Mouse (Mus musculus) CH12.LX (cell line): Measurements from ENCODE around the gene Exoc2. TPM values are rescaled to one million over a fixed set of nuclear protein-coding genes. Genes with fewer than 3 reads are reported as not detected.

Source experiments
- DNase-seq: peaks from one replicate; pipeline ENCODE4 v3.0.0-alpha.2; 2013; ENCODE audit errors: extremely low read depth
- H3K27ac ChIP-seq: 2 replicates; pipeline ENCODE4 v1.5.1; 2012; ENCODE audit warnings: low read depth, mild to moderate bottlenecking, control low read depth, moderate library complexity; ENCODE audit not compliant: insufficient read depth
- H3K27me3 ChIP-seq: replicated peaks from 2 replicates; pipeline ENCODE3; 2012; ENCODE audit warnings: inconsistent platforms
- H3K36me3 ChIP-seq, 2 experiments: replicated peaks in 1 of 2; 2 replicates each; pipeline versions ENCODE3 to v1.6.1; 2012; ENCODE audit warnings: inconsistent platforms in 1 of 2, low read length in 1 of 2, mild to moderate bottlenecking in 1 of 2, mixed read lengths in 1 of 2, moderate library complexity in 1 of 2; ENCODE audit not compliant: control insufficient read depth in 1 of 2, insufficient read depth in 1 of 2
- H3K4me1 ChIP-seq, 2 experiments: 2 replicates each; pipeline ENCODE4 v1.6.1; 2012; ENCODE audit warnings: inconsistent platforms in 1 of 2, moderate library complexity in 1 of 2; ENCODE audit not compliant: insufficient read depth in 2 of 2, control insufficient read depth in 1 of 2
- H3K4me2 ChIP-seq: 2 replicates; pipeline ENCODE4 v1.6.1; 2012; ENCODE audit warnings: low read depth, mild to moderate bottlenecking, control low read depth; ENCODE audit not compliant: poor library complexity, insufficient read depth, severe bottlenecking
- H3K4me3 ChIP-seq, 3 experiments: fragments of 150-350 bp in 1 of 3; sonication (generic) in 1 of 3; replicated peaks in 1 of 3; 2 replicates each; pipeline versions ENCODE3 to v1.5.1; 2011 to 2012; ENCODE audit warnings: low read depth in 2 of 3, low read length in 2 of 3, mild to moderate bottlenecking in 2 of 3, moderate library complexity in 2 of 3, control low read depth in 1 of 3, improper control_type of control experiment in 1 of 3, inconsistent platforms in 1 of 3, mixed read lengths in 1 of 3; ENCODE audit not compliant: poor library complexity in 1 of 3
- H3K79me2 ChIP-seq: replicated peaks from 2 replicates; pipeline ENCODE4 v1.6.1; 2012; ENCODE audit warnings: mild to moderate bottlenecking, moderate library complexity; ENCODE audit not compliant: control insufficient read depth, poor library complexity, insufficient read depth, severe bottlenecking; ENCODE audit errors: extremely low read depth
- H3K9ac ChIP-seq: 2 replicates; pipeline ENCODE4 v1.6.1; 2012; ENCODE audit warnings: low read depth, mild to moderate bottlenecking, control low read depth, moderate library complexity; ENCODE audit not compliant: insufficient read depth
- H3K9me3 ChIP-seq: replicated peaks from 2 replicates; pipeline ENCODE3; 2012; ENCODE audit warnings: low read length, inconsistent platforms, mixed read lengths
- CHD1 ChIP-seq: IDR thresholded peaks from 2 replicates; pipeline ENCODE4 v1.6.1; 2012; ENCODE audit warnings: low read depth, low read length, improper control_type of control experiment, inconsistent platforms
- CHD2 ChIP-seq: IDR thresholded peaks from 2 replicates; pipeline ENCODE4 v1.6.1; 2011; ENCODE audit warnings: low read length, improper control_type of control experiment
- CTCF ChIP-seq, 2 experiments: IDR thresholded peaks in 1 of 2; conservative IDR thresholded peaks in 1 of 2; 2 replicates each; pipeline ENCODE4 v1.5.1; 2011 to 2012; ENCODE audit warnings: low read depth in 2 of 2, low read length in 2 of 2, improper control_type of control experiment in 1 of 2, inconsistent platforms in 1 of 2, mild to moderate bottlenecking in 1 of 2, moderate library complexity in 1 of 2
- E2F4 ChIP-seq: IDR thresholded peaks from 2 replicates; pipeline ENCODE4 v1.6.1; 2011; ENCODE audit warnings: low read depth, low read length, improper control_type of control experiment; ENCODE audit not compliant: insufficient replicate concordance
- ETS1 ChIP-seq: conservative IDR thresholded peaks from 2 replicates; pipeline ENCODE4 v1.6.1; 2012; ENCODE audit warnings: low read depth, mild to moderate bottlenecking, inconsistent platforms, low read length, improper control_type of control experiment, moderate library complexity
- MAFK ChIP-seq: IDR thresholded peaks from 2 replicates; pipeline ENCODE4 v1.6.1; 2011; ENCODE audit warnings: low read length, improper control_type of control experiment; ENCODE audit not compliant: insufficient replicate concordance
- MAX ChIP-seq: IDR thresholded peaks from 2 replicates; pipeline ENCODE4 v1.6.1; 2011; ENCODE audit warnings: low read length, improper control_type of control experiment
- MAZ ChIP-seq: IDR thresholded peaks from 2 replicates; pipeline ENCODE4 v1.6.1; 2012; ENCODE audit warnings: low read depth, mild to moderate bottlenecking, inconsistent platforms, low read length, improper control_type of control experiment, moderate library complexity
- MXI1 ChIP-seq: IDR thresholded peaks from 2 replicates; pipeline ENCODE4 v1.6.1; 2011; ENCODE audit warnings: mild to moderate bottlenecking, low read depth, low read length, improper control_type of control experiment
- RAD21 ChIP-seq: IDR thresholded peaks from 2 replicates; pipeline ENCODE4 v1.6.1; 2011; ENCODE audit warnings: low read depth, mild to moderate bottlenecking, low read length, improper control_type of control experiment, moderate library complexity
- SIN3A ChIP-seq: IDR thresholded peaks from 2 replicates; pipeline ENCODE4 v1.6.1; 2012; ENCODE audit warnings: low read length, improper control_type of control experiment, inconsistent platforms
- TCF12 ChIP-seq: IDR thresholded peaks from 2 replicates; pipeline ENCODE4 v1.6.1; 2014; ENCODE audit warnings: low read depth, mild to moderate bottlenecking, inconsistent platforms, low read length, improper control_type of control experiment
- USF2 ChIP-seq: conservative IDR thresholded peaks from 2 replicates; pipeline ENCODE4 v1.6.1; 2011; ENCODE audit warnings: low read depth, low read length, improper control_type of control experiment
- ZC3H11A ChIP-seq: IDR thresholded peaks from 2 replicates; pipeline ENCODE4 v1.6.1; 2012; ENCODE audit warnings: low read depth, mild to moderate bottlenecking, inconsistent platforms, low read length, improper control_type of control experiment
- ZKSCAN1 ChIP-seq: IDR thresholded peaks from 2 replicates; pipeline ENCODE4 v1.6.1; 2012; ENCODE audit warnings: low read depth, inconsistent platforms, low read length, improper control_type of control experiment, borderline replicate concordance
- ZMIZ1 ChIP-seq: IDR thresholded peaks from 2 replicates; pipeline ENCODE4 v1.6.1; 2012; ENCODE audit warnings: low read depth, mild to moderate bottlenecking, inconsistent platforms, low read length, improper control_type of control experiment
- ZNF384 ChIP-seq: IDR thresholded peaks from 2 replicates; pipeline ENCODE4 v1.6.1; 2012; ENCODE audit warnings: low read depth, low read length, improper control_type of control experiment, inconsistent platforms
- dilution Hi-C: fragments of 300-500 bp; cut with MboI; formaldehyde crosslinking; loops from 2 replicates; pipeline ENCODE4 v1.14.3; 2020; ENCODE audit warnings: low sequenced_read_pairs; ENCODE audit not compliant: extremely low pct_unique_long_range_greater_than_20kb, extremely low pct_ligation_motif_present
- in situ Hi-C: fragments of 300-500 bp; cut with MboI; formaldehyde crosslinking; loops from 3 replicates; pipeline ENCODE4 v1.14.3; 2019; ENCODE audit warnings: low sequenced_read_pairs, low pct_ligation_motif_present, low pct_unique_long_range_greater_than_20kb, mixed read lengths
- polyA plus RNA-seq: library from polyadenylated mRNA; unstranded; fragments of >175 nt; gene quantifications from 2 replicates; pipeline ENCODE4 v1.2.1, GENCODE M21; 2012; ENCODE audit warnings: low read depth; ENCODE audit not compliant: insufficient read length
- total RNA-seq, 2 experiments: library from RNA; depleted of rRNA; stranded (reverse); fragments of 300-350 nt in 1 of 2; fragments of >200 nt in 1 of 2; gene quantifications; 2 replicates each; pipeline ENCODE4 v1.2.3; 2012 to 2014

The Exoc2 gene
- total and polyA plus RNA-seq, 3 experiments, result 21.1 to 33.0 (median 29.7) TPM

DNA sequence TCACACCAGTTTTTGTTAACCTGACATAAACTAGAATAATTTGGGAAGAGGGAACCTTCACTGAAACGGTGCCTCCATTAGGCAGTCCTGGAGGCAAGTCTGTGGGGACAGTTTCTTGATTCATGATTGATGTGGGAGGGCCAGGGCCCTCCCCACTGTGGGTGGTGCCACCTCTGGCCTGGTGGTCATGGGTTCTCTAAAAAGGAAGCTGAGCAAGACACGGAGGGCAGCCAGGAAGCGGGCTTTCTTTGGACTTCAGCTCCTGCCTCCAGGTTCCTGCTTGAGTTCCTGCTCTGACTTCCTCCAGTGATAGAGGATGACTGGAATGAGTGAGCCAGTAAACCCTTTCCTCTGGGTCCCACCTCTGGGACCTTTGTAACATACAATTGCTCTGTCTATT lies 185.5 kb downstream of the Exoc2 start:
- dilution Hi-C loops (no loop called here), in situ Hi-C loops (no loop called here)
- Histone ChIP-seq H3K4me2 (no peak overlapping the region), H3K9ac (no peak overlapping the region), H3K4me3 (no peak overlapping the region), H3K27ac (no peak overlapping the region), H3K4me1 (peaks cover 12 to 54% of the 10 kb centered on the region in 2 experiments), H3K36me3 (no peaks in the 10 kb centered on the region), H3K9me3 (no peaks in the 10 kb centered on the region), H3K79me2 (no peaks in the 10 kb centered on the region), H3K27me3 (no peaks in the 10 kb centered on the region)
- no peak for TF ChIP-seq CHD2
- no peak for TF ChIP-seq ZMIZ1
- no peak for TF ChIP-seq MAZ
- TF ChIP-seq E2F4, result no peak
- no peak for TF ChIP-seq TCF12
- no peak for TF ChIP-seq ZNF384
- no peak for DNase-seq

- in situ Hi-C loops, result no loop called here
- Histone ChIP-seq H3K9me3 (no peaks in the 10 kb centered on the region), H3K27me3 (peaks cover under 1% of the 10 kb centered on the region), H3K79me2 (no peaks in the 10 kb centered on the region), H3K4me1 (peaks cover 13 to 51% of the 10 kb centered on the region in 2 experiments), H3K36me3 (no peaks in the 10 kb centered on the region), H3K9ac (no peak overlapping the region)
- dilution Hi-C loops, result no loop called here
- no peak for DNase-seq
- no peak for TF ChIP-seq MAX
- no peak for TF ChIP-seq CHD1
- TF ChIP-seq MAFK, result no peak
- no peak for TF ChIP-seq USF2
- no peak for TF ChIP-seq MXI1
- TF ChIP-seq CTCF (conservative IDR thresholded peaks at IDR 0.05 in 1 of 2, IDR thresholded peaks at IDR 0.05 in 1 of 2; ENCODE audit: low read depth in 2 of 2, low read length in 2 of 2), result no peak
- TF ChIP-seq RAD21, result no peak
- no peak for TF ChIP-seq SIN3A
- TF ChIP-seq ZKSCAN1, result no peak
- TF ChIP-seq ZC3H11A, result no peak
- TF ChIP-seq ETS1, result no peak
- TF ChIP-seq, all 38 proteins: peak for 0
- H3K4me3 ChIP-seq, result no peak overlapping the region
- no peak overlapping the region for H3K4me2 ChIP-seq
- no peak overlapping the region for H3K27ac ChIP-seq
Observed at GRCm38 (mm10) chr13:30787960-30788359, 185.9 kb downstream of the Exoc2 start.
